Mouse (Mus musculus) ES-E14 (cell line): ENCODE measurements around the gene Ntm. TPM values are rescaled to one million over a fixed set of nuclear protein-coding genes. Genes with fewer than 3 reads are reported as not detected.

ENCODE experiments used
- DNase-seq: peaks from one replicate; pipeline ENCODE4 v3.0.0-alpha.2; 2013; ENCODE audit warnings: low read depth, low spot score
- H3K27ac ChIP-seq: 2 replicates; pipeline ENCODE4 v1.5.1; 2012; ENCODE audit warnings: low read depth, mild to moderate bottlenecking, low read length, moderate library complexity, mixed read lengths; ENCODE audit not compliant: poor library complexity, insufficient read depth, severe bottlenecking
- H3K36me3 ChIP-seq: 2 replicates; pipeline ENCODE4 v1.6.1; 2012; ENCODE audit warnings: mild to moderate bottlenecking, low read length, moderate library complexity, mixed read lengths; ENCODE audit not compliant: control insufficient read depth, poor library complexity, insufficient read depth, severe bottlenecking
- H3K4me1 ChIP-seq, 2 experiments: fragments of 150-350 bp in 1 of 2; sonication (generic) in 1 of 2; 2 replicates each; pipeline ENCODE4 v1.6.1; 2012; ENCODE audit warnings: low read length in 2 of 2, mild to moderate bottlenecking in 1 of 2, mixed read lengths in 1 of 2; ENCODE audit not compliant: control insufficient read depth in 2 of 2, insufficient read depth in 2 of 2, poor library complexity in 1 of 2
- H3K4me3 ChIP-seq, 2 experiments: fragments of 150-350 bp in 1 of 2; sonication (generic) in 1 of 2; 2 replicates each; pipeline ENCODE4 v1.5.1; 2012; ENCODE audit warnings: low read length in 2 of 2, low read depth in 1 of 2, mild to moderate bottlenecking in 1 of 2, mixed read lengths in 1 of 2; ENCODE audit not compliant: insufficient read depth in 1 of 2, poor library complexity in 1 of 2, severe bottlenecking in 1 of 2
- H3K9ac ChIP-seq: 2 replicates; pipeline ENCODE4 v1.6.1; 2012; ENCODE audit warnings: low read depth, mild to moderate bottlenecking, low read length, mixed read lengths; ENCODE audit not compliant: poor library complexity, insufficient read depth, severe bottlenecking
- H3K9me3 ChIP-seq: fragments of 150-350 bp; sonication (generic); 2 replicates; pipeline ENCODE4 v1.6.1; 2012; ENCODE audit warnings: low read depth, mild to moderate bottlenecking, low read length; ENCODE audit not compliant: control insufficient read depth, insufficient read depth
- CHD2 ChIP-seq: IDR thresholded peaks from 2 replicates; pipeline ENCODE4 v1.6.1; 2014; ENCODE audit warnings: mild to moderate bottlenecking, low read depth, low read length, inconsistent platforms
- HCFC1 ChIP-seq: IDR thresholded peaks from 2 replicates; pipeline ENCODE4 v1.6.1; 2012; ENCODE audit warnings: low read length, inconsistent platforms, borderline replicate concordance; ENCODE audit not compliant: insufficient read depth
- MAFK ChIP-seq: IDR thresholded peaks from 2 replicates; pipeline ENCODE4 v1.6.1; 2014; ENCODE audit warnings: mild to moderate bottlenecking, low read depth, low read length, inconsistent platforms; ENCODE audit not compliant: insufficient read depth
- ZC3H11A ChIP-seq: IDR thresholded peaks from 2 replicates; pipeline ENCODE4 v1.6.1; 2012; ENCODE audit warnings: low read depth, mild to moderate bottlenecking, inconsistent platforms, low read length, borderline replicate concordance
- ZNF384 ChIP-seq: IDR thresholded peaks from 2 replicates; pipeline ENCODE4 v1.6.1; 2012; ENCODE audit warnings: low read depth, low read length, inconsistent platforms
- in situ Hi-C, 2 experiments: fragments of 600-800 bp; cut with MboI; formaldehyde crosslinking; loops; one replicate each; pipeline ENCODE4 v1.15.1; 2025; ENCODE audit warnings: low sequenced_read_pairs in 2 of 2, inconsistent platforms in 1 of 2; ENCODE audit not compliant: unreplicated experiment in 2 of 2
- total RNA-seq: library from RNA; depleted of rRNA; stranded (reverse); fragments of 300-350 nt; gene quantifications from 2 replicates; pipeline ENCODE4 v1.2.3, GENCODE M21; 2012

Gene Ntm
- total RNA-seq, 1 experiment, result 0.67 TPM

- in situ Hi-C loops, result no loop called here
- Histone ChIP-seq H3K9ac (no peak overlapping the region), H3K4me1 (no peaks in the 10 kb centered on the region), H3K27ac (no peak overlapping the region), H3K4me3 (no peak overlapping the region), H3K36me3 (no peaks in the 10 kb centered on the region), H3K9me3 (no peaks in the 10 kb centered on the region)
- DNase-seq, result no peak
- no peak for TF ChIP-seq MAFK
These were observed 388.4 kb downstream of the Ntm start for GRCm38 (mm10) chr9:29574548-29574947.

GRCm38 (mm10) chr9:29568571-29568970 is 394.4 kb downstream of the Ntm start:
- Histone ChIP-seq H3K9ac (no peak overlapping the region), H3K4me1 (no peaks in the 10 kb centered on the region), H3K4me3 (no peak overlapping the region), H3K27ac (no peak overlapping the region), H3K36me3 (no peaks in the 10 kb centered on the region), H3K9me3 (no peaks in the 10 kb centered on the region)
- DNase-seq, result no peak
- in situ Hi-C loops, result no loop called here
- no peak for TF ChIP-seq MAFK
- TF ChIP-seq CHD2, result no peak
- TF ChIP-seq ZNF384, result no peak
- TF ChIP-seq HCFC1, result no peak

DNA sequence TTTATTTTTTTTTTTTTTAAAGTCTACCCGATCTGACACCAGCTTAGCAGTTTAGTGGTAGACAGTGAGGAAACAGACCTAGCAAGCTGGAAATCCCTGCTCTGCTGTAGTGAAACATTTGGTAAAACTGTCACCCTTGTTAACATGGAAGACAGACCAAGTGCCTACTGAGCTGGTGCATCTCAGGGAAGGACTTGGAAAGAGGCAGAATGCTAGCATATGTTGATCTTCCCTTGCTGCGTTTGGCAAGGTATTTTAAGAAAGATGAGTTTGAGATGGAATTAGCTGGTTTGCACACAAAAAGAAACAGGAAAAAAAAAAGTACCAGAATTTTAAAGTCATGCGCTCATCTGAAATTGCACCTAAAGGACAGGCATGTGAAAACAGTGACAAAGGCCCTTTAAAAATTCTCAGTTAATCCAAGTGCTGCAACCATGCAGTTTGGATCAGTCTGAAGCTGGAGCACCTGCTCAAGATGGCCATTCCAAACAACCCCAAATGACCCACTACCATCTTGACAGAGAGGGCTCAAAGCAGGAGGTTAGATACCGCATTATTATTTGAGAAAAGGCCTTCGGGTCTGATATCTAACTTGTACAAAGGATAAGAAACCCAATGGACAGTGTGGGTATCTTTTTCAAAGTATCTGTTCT is 400.4 kb downstream of the Ntm start:
- in situ Hi-C loops, result no loop called here
- no peaks in the 10 kb centered on the region for H3K36me3 ChIP-seq
- DNase-seq, result no peak
- H3K9me3 ChIP-seq, result no peaks in the 10 kb centered on the region
- no peaks in the 10 kb centered on the region for H3K4me1 ChIP-seq
- TF ChIP-seq ZC3H11A, result no peak
- no peak for TF ChIP-seq CHD2
- no peak for TF ChIP-seq ZNF384
- no peak for TF ChIP-seq MAFK
- TF ChIP-seq HCFC1, result no peak
- H3K4me3 ChIP-seq, result no peak overlapping the region
- no peak overlapping the region for H3K27ac ChIP-seq
- H3K9ac ChIP-seq, result no peak overlapping the region

GRCm38 (mm10) chr9:29558915-29559314 is 404.0 kb downstream of the Ntm start:
- Histone ChIP-seq H3K9ac (no peak overlapping the region), H3K36me3 (no peaks in the 10 kb centered on the region), H3K27ac (no peak overlapping the region), H3K9me3 (no peaks in the 10 kb centered on the region), H3K4me3 (no peak overlapping the region), H3K4me1 (no peaks in the 10 kb centered on the region)
- TF ChIP-seq CHD2 (no peak), ZNF384 (no peak), MAFK (no peak)
- in situ Hi-C loops, result no loop called here
- DNase-seq, result no peak

DNA sequence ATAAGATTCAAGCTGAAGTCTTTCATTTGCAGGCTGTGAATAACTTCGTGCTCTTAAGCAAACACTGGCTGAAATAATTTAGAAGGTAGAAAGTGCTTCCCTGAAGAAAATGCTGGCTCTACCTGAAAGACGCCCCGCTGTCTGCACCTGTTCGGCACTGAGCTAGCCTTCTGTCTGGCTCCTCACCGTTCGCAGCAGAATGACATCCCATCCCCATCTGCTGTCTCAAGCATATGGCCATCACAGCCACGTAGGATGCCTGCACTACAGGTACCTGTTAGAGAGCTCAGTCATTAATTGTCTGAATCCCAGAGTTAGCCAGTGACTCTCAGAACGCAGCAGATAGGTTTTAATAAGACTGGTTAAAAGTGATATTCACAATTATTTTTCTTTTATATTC is 412.4 kb downstream of the Ntm start:
- TF ChIP-seq ZC3H11A, result no peak
- TF ChIP-seq ZNF384, result no peak
- no peak for TF ChIP-seq MAFK
- TF ChIP-seq HCFC1, result no peak
- TF ChIP-seq CHD2, result no peak
- Histone ChIP-seq H3K4me1 (no peaks in the 10 kb centered on the region), H3K36me3 (no peaks in the 10 kb centered on the region), H3K9me3 (no peaks in the 10 kb centered on the region), H3K9ac (no peak overlapping the region), H3K4me3 (no peak overlapping the region), H3K27ac (no peak overlapping the region)
- in situ Hi-C loops, result no loop called here
- DNase-seq, result no peak
